Mouse (Mus musculus) embryonic facial prominence, embryonic 15.5 days (tissue): Measurements from ENCODE around the gene Trpt1. TPM values are rescaled to one million over a fixed set of nuclear protein-coding genes. Genes with fewer than 3 reads are reported as not detected.
A peak's percentile ranks its signal among the peaks of the same experiment; 100 is the strongest.
"Not testable (repeated sequence)": the region's sequence is repeated elsewhere in the genome, so short reads cannot be mapped to it uniquely, and the experiment has no call there.

Experiments
- ATAC-seq: fragments of 200-750 bp; cut with Nextera tagmentation; 2 replicates; pipeline ENCODE4 v1.8.0; 2017; ENCODE audit warnings: low read depth, moderate TSS enrichment; ENCODE audit not compliant: insufficient number of reproducible peaks, low FRiP score, low TSS enrichment
- H3K27ac ChIP-seq: fragments of 300-500 bp; sonication (generic); replicated peaks from 2 replicates; pipeline ENCODE4 v1.5.1; 2015; ENCODE audit warnings: mild to moderate bottlenecking, inconsistent platforms
- H3K27me3 ChIP-seq: fragments of 300-500 bp; sonication (generic); 2 replicates; pipeline ENCODE4 v1.6.1; 2015; ENCODE audit warnings: inconsistent platforms
- H3K36me3 ChIP-seq: fragments of 300-500 bp; sonication (generic); 2 replicates; pipeline ENCODE4 v1.6.1; 2015; ENCODE audit warnings: mild to moderate bottlenecking, inconsistent platforms
- H3K4me1 ChIP-seq: fragments of 300-500 bp; sonication (generic); 2 replicates; pipeline ENCODE4 v1.6.1; 2015; ENCODE audit warnings: inconsistent platforms
- H3K4me2 ChIP-seq: fragments of 300-500 bp; sonication (generic); replicated peaks from 2 replicates; pipeline ENCODE4 v1.6.1; 2015; ENCODE audit warnings: mild to moderate bottlenecking, inconsistent platforms
- H3K4me3 ChIP-seq: fragments of 300-500 bp; sonication (generic); replicated peaks from 2 replicates; pipeline ENCODE4 v1.5.1; 2015; ENCODE audit warnings: mild to moderate bottlenecking, inconsistent platforms
- H3K9ac ChIP-seq: fragments of 300-500 bp; sonication (generic); 2 replicates; pipeline ENCODE4 v1.6.1; 2015; ENCODE audit warnings: inconsistent platforms
- H3K9me3 ChIP-seq: fragments of 300-500 bp; sonication (generic); replicated peaks from 2 replicates; pipeline ENCODE4 v1.6.1; 2016; ENCODE audit warnings: inconsistent platforms
- WGBS: fragments of 180-500 bp; shearing (Covaris S2); methylation state at CpG from one replicate; pipeline ENCODE4 v1.1.7; 2015; 5-methylcytosine and 5-hydroxymethylcytosine counted together
- polyA plus RNA-seq: library from polyadenylated mRNA; unstranded; fragments of >200 nt; fragmentation: Nextera tagmentation; extraction: Ambion mirVana; gene quantifications from 2 replicates; pipeline ENCODE4 v1.2.1, GENCODE M21; 2015

Trpt1 gene
- polyA plus RNA-seq, 1 experiment from 2014 or later = 12.7 TPM

DNA sequence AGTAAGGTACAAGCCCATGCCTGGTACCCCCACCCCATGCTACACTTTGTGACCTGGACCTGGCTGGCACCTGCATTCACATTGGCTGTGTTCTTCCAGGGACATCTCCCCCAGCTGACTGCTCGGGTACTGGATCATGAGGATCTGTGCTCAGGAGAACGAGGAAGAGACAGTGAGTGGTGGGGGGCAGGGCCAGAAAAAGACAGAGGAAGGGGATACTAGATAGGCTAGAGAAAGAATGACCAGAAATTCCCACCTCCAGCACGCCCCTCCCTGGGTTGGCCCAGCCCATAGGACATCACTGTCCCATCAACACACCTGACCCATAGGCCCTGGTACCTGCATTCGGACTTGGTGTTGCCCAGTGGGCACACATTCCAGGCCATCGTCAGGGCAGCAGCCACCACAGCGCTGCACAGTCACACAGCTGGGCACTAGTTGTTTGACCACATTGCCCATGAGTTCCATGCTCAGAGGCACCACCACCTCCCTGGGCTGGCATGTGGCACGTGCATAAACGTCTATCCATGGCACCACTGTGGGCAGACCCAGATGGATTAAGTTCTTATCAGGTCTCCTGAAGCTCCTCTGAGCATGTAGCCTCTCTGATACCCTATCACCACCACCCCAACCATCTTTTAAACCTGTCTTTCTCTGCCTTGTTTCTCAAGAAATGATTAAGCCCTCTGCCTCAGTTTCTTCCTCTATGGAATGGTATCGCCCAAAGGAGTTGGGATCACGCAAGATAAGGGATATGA is 9.8 kb upstream of the Trpt1 start:
- peak overlapping the region; percentile 90; the same call in 1 of the 2 replicates for H3K9ac ChIP-seq
- peak overlapping the region; percentile 86 for H3K4me3 ChIP-seq
- 82% methylated on average over 10 of the region's 10 CpGs for WGBS
- ATAC-seq = no peak
- H3K4me1 ChIP-seq = peaks cover 30% of the 10 kb centered on the region
- peak overlapping the region; percentile 85 for H3K4me2 ChIP-seq
- H3K27me3 ChIP-seq = no peaks in the 10 kb centered on the region
- peaks cover 32% of the 10 kb centered on the region for H3K36me3 ChIP-seq
- no peaks in the 10 kb centered on the region for H3K9me3 ChIP-seq
- no peak overlapping the region for H3K27ac ChIP-seq

- Histone ChIP-seq H3K27ac (peak within 1 kb of the TSS; percentile 90), H3K4me1 (peaks cover 35% of the 10 kb centered on the region), H3K4me2 (peak within 1 kb of the TSS; percentile 85), H3K9me3 (no peaks in the 10 kb centered on the region), H3K9ac (peak within 1 kb of the TSS; percentile 90), H3K27me3 (no peaks in the 10 kb centered on the region), H3K4me3 (peak within 1 kb of the TSS; percentile 86), H3K36me3 (peaks cover 29% of the 10 kb centered on the region)
- peak; percentile 69 for ATAC-seq
- WGBS = under 1% methylated on average over 74 of the region's 85 CpGs
Measured at GRCm38 (mm10) chr19:6987061-6987903, 8.6 kb upstream of the Trpt1 start, which contains the start of gene Vegfb. Vegfb (minus strand) TSS chr19:6987651.

GRCm38 (mm10) chr19:6987904-6988285 is 8.0 kb upstream of the Trpt1 start:
- no peaks in the 10 kb centered on the region for H3K27me3 ChIP-seq
- H3K4me3 ChIP-seq = peak overlapping the region; percentile 86
- peak overlapping the region; percentile 90 for H3K9ac ChIP-seq
- peak overlapping the region; percentile 85 for H3K4me2 ChIP-seq
- ATAC-seq = no peak
- peak overlapping the region; percentile 90 for H3K27ac ChIP-seq
- no peaks in the 10 kb centered on the region for H3K9me3 ChIP-seq
- WGBS = 2% methylated on average over 8 of the region's 8 CpGs
- peaks cover 37% of the 10 kb centered on the region for H3K4me1 ChIP-seq
- H3K36me3 ChIP-seq = peaks cover 22% of the 10 kb centered on the region

DNA sequence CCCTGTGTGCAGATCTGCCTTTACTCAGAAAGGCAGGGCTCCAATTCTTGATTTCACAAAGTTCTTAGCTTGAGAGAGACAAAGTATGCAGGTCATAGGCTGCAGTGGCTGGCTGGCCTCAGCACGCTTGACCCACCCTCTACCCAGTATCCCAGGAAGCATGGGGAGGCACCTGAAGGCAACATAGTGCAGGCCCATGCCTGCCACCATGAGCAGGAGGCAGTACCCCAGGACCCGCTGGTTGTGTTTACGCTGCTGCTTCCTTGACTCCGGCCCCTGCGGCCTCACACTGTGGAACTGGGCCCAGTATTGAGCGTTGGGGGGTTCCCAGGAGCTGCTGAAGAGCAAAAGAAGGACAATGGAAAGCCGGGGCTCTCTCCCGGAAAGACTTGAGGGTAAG is 6.7 kb upstream of the Trpt1 start:
- 89% methylated on average over 8 of the region's 8 CpGs for WGBS
- H3K4me2 ChIP-seq = no peak overlapping the region
- H3K9me3 ChIP-seq = no peaks in the 10 kb centered on the region
- ATAC-seq = no peak
- no peak overlapping the region for H3K27ac ChIP-seq
- H3K36me3 ChIP-seq = peaks cover 12% of the 10 kb centered on the region
- H3K27me3 ChIP-seq = no peaks in the 10 kb centered on the region
- H3K9ac ChIP-seq = no peak overlapping the region
- peaks cover 41% of the 10 kb centered on the region for H3K4me1 ChIP-seq
- no peak overlapping the region for H3K4me3 ChIP-seq

DNA sequence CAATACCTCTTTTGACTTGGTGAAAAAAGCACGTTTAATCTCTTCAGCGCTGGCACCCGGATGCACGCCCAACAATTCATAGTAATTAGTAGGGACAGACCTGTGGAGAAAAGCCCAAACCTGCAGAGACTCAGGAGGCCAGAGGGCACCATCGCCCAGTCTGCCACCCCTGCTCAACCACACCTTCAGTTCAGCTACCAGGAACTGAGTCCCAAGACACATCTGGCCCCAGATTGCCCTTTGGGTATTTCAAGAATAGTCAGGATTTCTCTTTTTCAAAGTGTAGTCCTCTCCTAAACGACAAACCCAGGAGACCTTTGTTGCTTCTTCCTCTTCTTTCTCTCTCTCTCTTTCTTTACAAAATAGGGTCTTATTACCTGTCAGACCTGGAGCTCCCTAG is 5.2 kb upstream of the Trpt1 start:
- Histone ChIP-seq H3K4me1 (peaks cover 54% of the 10 kb centered on the region), H3K4me3 (no peak overlapping the region), H3K9me3 (no peaks in the 10 kb centered on the region), H3K36me3 (0 out of 2 replicates have a peak, but pooled peaks cover under 1% of the 10 kb centered on the region), H3K4me2 (no peak overlapping the region), H3K27me3 (no peaks in the 10 kb centered on the region), H3K27ac (no peak overlapping the region), H3K9ac (no peak overlapping the region)
- ATAC-seq = no peak
- WGBS = 87% methylated on average over 6 of the region's 6 CpGs

- not testable (repeated sequence) for H3K9ac ChIP-seq, H3K9me3 ChIP-seq, H3K27ac ChIP-seq, H3K27me3 ChIP-seq, H3K4me2 ChIP-seq, ATAC-seq, H3K4me3 ChIP-seq, H3K36me3 ChIP-seq
- peaks cover 50% of the 10 kb centered on the region for H3K4me1 ChIP-seq
- WGBS = 87% methylated on average over 6 of the region's 6 CpGs
Measured at GRCm38 (mm10) chr19:6991166-6991565, 4.8 kb upstream of the Trpt1 start.

DNA sequence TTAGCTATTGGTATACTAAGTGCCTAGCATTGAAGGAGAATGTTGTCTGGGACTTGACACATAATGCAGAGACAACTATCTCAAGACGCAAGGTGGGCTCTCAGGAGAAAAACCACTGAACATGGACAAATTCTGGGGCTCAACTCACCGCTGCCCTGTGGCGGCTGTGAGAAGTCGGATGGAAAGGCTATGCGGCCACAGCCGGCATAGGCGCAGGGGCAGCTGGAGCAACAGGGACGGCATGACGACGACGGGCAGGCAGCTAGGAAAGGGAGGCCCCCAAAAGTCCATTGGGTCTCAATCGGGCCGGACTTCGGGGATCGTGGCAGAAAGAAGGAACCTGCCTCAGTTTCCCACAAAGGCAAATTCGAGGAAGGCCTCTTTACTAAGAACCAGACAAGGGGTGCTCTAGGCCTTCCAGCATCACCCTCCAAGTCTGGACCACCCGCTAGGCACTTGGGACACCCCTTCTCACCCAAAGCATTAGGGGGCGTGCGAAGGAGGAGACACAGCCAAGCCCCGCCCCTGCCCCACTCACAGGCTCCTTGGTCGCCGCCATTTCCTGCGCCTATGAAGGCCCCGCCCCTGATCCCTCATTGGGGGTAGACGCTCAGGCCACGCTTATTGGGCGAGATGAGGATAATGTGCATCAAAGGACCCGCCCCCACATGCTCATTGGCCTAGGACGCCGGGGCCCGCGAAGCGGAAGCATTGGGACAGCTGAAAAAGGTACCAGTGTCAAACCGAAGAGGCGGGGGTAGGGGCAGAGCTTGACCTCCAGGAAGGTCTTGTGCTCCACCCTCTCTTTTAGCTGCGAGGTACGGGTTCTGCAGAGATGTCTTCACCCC is 3.7 kb upstream of the Trpt1 start, which contains the start of gene Dnajc4:
Gene Dnajc4, minus strand, starts transcription at position 562 of the 848 bp plus-strand sequence.
- Histone ChIP-seq H3K27ac (peak within 1 kb of the TSS; percentile 52), H3K27me3 (no peaks in the 10 kb centered on the region), H3K4me3 (peak within 1 kb of the TSS; percentile 58), H3K4me1 (peaks cover 53% of the 10 kb centered on the region), H3K9me3 (no peaks in the 10 kb centered on the region), H3K4me2 (peak within 1 kb of the TSS; percentile 89), H3K9ac (peak within 1 kb of the TSS; percentile 44), H3K36me3 (no peaks in the 10 kb centered on the region)
- 2% methylated on average over 37 of the region's 37 CpGs for WGBS
- peak; percentile 94 for ATAC-seq

- no peaks in the 10 kb centered on the region for H3K27me3 ChIP-seq
- peak overlapping the region; percentile 48; the same call in 1 of the 2 replicates for H3K27ac ChIP-seq
- H3K4me1 ChIP-seq = peaks cover 55% of the 10 kb centered on the region
- no peak for ATAC-seq
- H3K4me3 ChIP-seq = peak overlapping the region; percentile 58
- 57% methylated on average over 14 of the region's 14 CpGs for WGBS
- no peaks in the 10 kb centered on the region for H3K9me3 ChIP-seq
- peak overlapping the region; percentile 89 for H3K4me2 ChIP-seq
- peak overlapping the region; percentile 39 for H3K9ac ChIP-seq
- no peaks in the 10 kb centered on the region for H3K36me3 ChIP-seq
Measured at GRCm38 (mm10) chr19:6993011-6993770, 2.7 kb upstream of the Trpt1 start.

GRCm38 (mm10) chr19:6994002-6994401 is 1.9 kb upstream of the Trpt1 start:
- Histone ChIP-seq H3K36me3 (peaks cover 7% of the 10 kb centered on the region), H3K4me2 (no peak overlapping the region), H3K9me3 (no peaks in the 10 kb centered on the region), H3K4me1 (peaks cover 52% of the 10 kb centered on the region), H3K27ac (no peak overlapping the region), H3K27me3 (no peaks in the 10 kb centered on the region), H3K9ac (no peak overlapping the region), H3K4me3 (no peak overlapping the region)
- ATAC-seq = no peak
- 90% methylated on average over 8 of the region's 8 CpGs for WGBS

DNA sequence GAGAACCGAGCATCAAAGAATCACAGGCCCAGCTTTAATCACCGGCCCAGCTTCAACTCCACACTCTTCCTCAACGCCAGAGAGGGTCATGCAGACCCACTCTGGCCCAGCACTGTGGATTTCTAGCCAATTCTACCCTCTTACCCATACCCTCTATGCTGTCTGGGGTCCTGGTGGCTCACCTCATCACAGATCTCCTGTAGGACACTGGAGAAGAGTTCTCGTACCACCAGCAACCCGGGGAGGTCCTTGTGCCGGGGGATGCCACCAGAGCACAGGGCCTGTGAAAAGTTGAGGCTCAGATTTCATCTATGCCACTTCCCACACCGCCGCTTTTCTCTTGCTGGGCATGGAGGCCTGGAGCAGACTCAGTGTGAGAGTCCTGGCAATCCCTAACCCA is 1.4 kb upstream of the Trpt1 start:
- H3K4me3 ChIP-seq = peak overlapping the region; percentile 53; the same call in 1 of the 2 replicates
- H3K4me1 ChIP-seq = peaks cover 52% of the 10 kb centered on the region
- H3K9me3 ChIP-seq = no peaks in the 10 kb centered on the region
- peaks cover 12% of the 10 kb centered on the region for H3K36me3 ChIP-seq
- no peak overlapping the region for H3K27ac ChIP-seq
- H3K9ac ChIP-seq = no peak overlapping the region
- no peak for ATAC-seq
- 81% methylated on average over 8 of the region's 8 CpGs for WGBS
- H3K27me3 ChIP-seq = no peaks in the 10 kb centered on the region
- 0 out of 2 replicates have a peak overlapping the region, but pooled peaks have one; percentile 76 for H3K4me2 ChIP-seq
